Mouse (Mus musculus) liver, embryonic 11.5 days (tissue): Measurements from ENCODE around the gene Ttf2. TPM values are rescaled to one million over a fixed set of nuclear protein-coding genes. Genes with fewer than 3 reads are reported as not detected.

Experiments used
- ATAC-seq: fragments of 200-750 bp; cut with Nextera tagmentation; replicated peaks from 2 replicates; pipeline ENCODE4 v1.8.0; 2017; ENCODE audit warnings: moderate number of reproducible peaks, mild to moderate bottlenecking, moderate TSS enrichment, moderate library complexity; ENCODE audit not compliant: low FRiP score
- DNase-seq: peaks from one replicate; pipeline ENCODE4 v3.0.0-alpha.2; 2017; ENCODE audit warnings: low spot score
- H3K27ac ChIP-seq: fragments of 300-500 bp; sonication (generic); 2 replicates; pipeline ENCODE4 v1.5.1; 2014; ENCODE audit warnings: mild to moderate bottlenecking, low read depth, low read length, control low read depth
- H3K27me3 ChIP-seq: fragments of 300-500 bp; sonication (generic); replicated peaks from 2 replicates; pipeline ENCODE4 v1.6.1; 2014; ENCODE audit warnings: low read length, mixed read lengths; ENCODE audit not compliant: control insufficient read depth, insufficient read depth
- H3K36me3 ChIP-seq: fragments of 300-500 bp; sonication (generic); 2 replicates; pipeline ENCODE4 v1.6.1; 2014; ENCODE audit warnings: mild to moderate bottlenecking, low read length, moderate library complexity, mixed read lengths; ENCODE audit not compliant: control insufficient read depth, insufficient read depth
- H3K4me1 ChIP-seq: fragments of 300-500 bp; sonication (generic); replicated peaks from 2 replicates; pipeline ENCODE4 v1.6.1; 2014; ENCODE audit warnings: low read length, mixed read lengths; ENCODE audit not compliant: control insufficient read depth, insufficient read depth
- H3K4me2 ChIP-seq: fragments of 300-500 bp; sonication (generic); 2 replicates; pipeline ENCODE4 v1.6.1; 2014; ENCODE audit warnings: mild to moderate bottlenecking, control low read depth, moderate library complexity
- H3K4me3 ChIP-seq: fragments of 300-500 bp; sonication (generic); 2 replicates; pipeline ENCODE4 v1.5.1; 2014; ENCODE audit warnings: low read depth, low read length, control low read depth
- H3K9ac ChIP-seq: fragments of 300-500 bp; sonication (generic); 2 replicates; pipeline ENCODE4 v1.6.1; 2014; ENCODE audit warnings: low read depth, low read length, control low read depth
- H3K9me3 ChIP-seq: fragments of 300-500 bp; sonication (generic); 2 replicates; pipeline ENCODE4 v1.6.1; 2016; ENCODE audit warnings: low read length, inconsistent platforms, mixed read lengths; ENCODE audit not compliant: control insufficient read depth
- WGBS: fragments of 180-500 bp; shearing (Covaris S2); extraction: QIAGEN DNeasy Blood & Tissue Kit; methylation state at CpG from one replicate; pipeline ENCODE4 v1.1.7; 2014; 5-methylcytosine and 5-hydroxymethylcytosine counted together
- polyA plus RNA-seq: library from polyadenylated mRNA; unstranded; fragments of >200 nt; fragmentation: Nextera tagmentation; extraction: Ambion mirVana; gene quantifications from 2 replicates; pipeline ENCODE4 v1.2.1, GENCODE M21; 2014

Gene Ttf2
- polyA plus RNA-seq, 1 experiment from 2014 or later, result 22.3 TPM

GRCm38 (mm10) chr3:100993718-100994117 lies 24.3 kb upstream of the Ttf2 start:
- 33% methylated on average over 15 of the region's 15 CpGs for WGBS
- Histone ChIP-seq H3K4me3 (no peak overlapping the region), H3K4me1 (no peaks in the 10 kb centered on the region), H3K9me3 (no peaks in the 10 kb centered on the region), H3K36me3 (no peaks in the 10 kb centered on the region), H3K4me2 (no peak overlapping the region), H3K9ac (no peak overlapping the region), H3K27ac (no peak overlapping the region), H3K27me3 (no peaks in the 10 kb centered on the region)
- no peak for DNase-seq
- no peak; the same call in 1 of the 2 replicates for ATAC-seq

GRCm38 (mm10) chr3:100993158-100993557 lies 23.7 kb upstream of the Ttf2 start:
- Histone ChIP-seq H3K36me3 (no peaks in the 10 kb centered on the region), H3K4me3 (no peak overlapping the region), H3K4me2 (no peak overlapping the region), H3K9me3 (no peaks in the 10 kb centered on the region), H3K27ac (no peak overlapping the region), H3K27me3 (no peaks in the 10 kb centered on the region), H3K9ac (no peak overlapping the region), H3K4me1 (no peaks in the 10 kb centered on the region)
- ATAC-seq, result no peak
- WGBS, result 63% methylated on average over 7 of the region's 7 CpGs
- DNase-seq, result no peak

GRCm38 (mm10) chr3:100990231-100990630 lies 20.8 kb upstream of the Ttf2 start:
- ATAC-seq, result no peak
- no peak overlapping the region for H3K4me2 ChIP-seq

GRCm38 (mm10) chr3:100989417-100989816 lies 20.0 kb upstream of the Ttf2 start:
- H3K4me1 ChIP-seq, result no peaks in the 10 kb centered on the region
- no peaks in the 10 kb centered on the region for H3K9me3 ChIP-seq
- 71% methylated on average over 12 of the region's 12 CpGs for whole genome bisulfite sequencing

More at GRCm38 (mm10) chr3:100990231-100990630, 20.8 kb upstream of the Ttf2 start:
- H3K27ac ChIP-seq, result no peak overlapping the region
- H3K4me3 ChIP-seq, result no peak overlapping the region
- no peaks in the 10 kb centered on the region for H3K9me3 ChIP-seq
- no peak overlapping the region for H3K9ac ChIP-seq
- H3K36me3 ChIP-seq, result no peaks in the 10 kb centered on the region
- no peaks in the 10 kb centered on the region for H3K4me1 ChIP-seq
- 71% methylated on average over 1 of the region's 1 CpGs for WGBS
- no peaks in the 10 kb centered on the region for H3K27me3 ChIP-seq
- no peak for DNase-seq

GRCm38 (mm10) chr3:100979290-100979689 lies 9.8 kb upstream of the Ttf2 start:
- no peak overlapping the region for H3K4me3 ChIP-seq
- no peak overlapping the region for H3K4me2 ChIP-seq
- WGBS, result 56% methylated on average over 8 of the region's 8 CpGs
- no peaks in the 10 kb centered on the region for H3K27me3 ChIP-seq
- no peak for ATAC-seq
- H3K36me3 ChIP-seq, result no peaks in the 10 kb centered on the region
- DNase-seq, result no peak
- no peaks in the 10 kb centered on the region for H3K4me1 ChIP-seq
- no peak overlapping the region for H3K27ac ChIP-seq
- no peak overlapping the region for H3K9ac ChIP-seq
- H3K9me3 ChIP-seq, result no peaks in the 10 kb centered on the region

More at GRCm38 (mm10) chr3:100989417-100989816, 20.0 kb upstream of the Ttf2 start:
- Histone ChIP-seq H3K4me3 (no peak overlapping the region), H3K27me3 (no peaks in the 10 kb centered on the region), H3K4me2 (no peak overlapping the region), H3K36me3 (no peaks in the 10 kb centered on the region), H3K27ac (no peak overlapping the region), H3K9ac (no peak overlapping the region)
- DNase-seq (no peak), ATAC-seq (no peak)

- H3K4me2 ChIP-seq, result no peak overlapping the region
- no peaks in the 10 kb centered on the region for H3K4me1 ChIP-seq
Observed at GRCm38 (mm10) chr3:100973906-100974305, 4.4 kb upstream of the Ttf2 start.

GRCm38 (mm10) chr3:100963849-100964542 lies 5.5 kb downstream of the Ttf2 start:
- Histone ChIP-seq H3K4me3 (no peak overlapping the region), H3K9me3 (no peaks in the 10 kb centered on the region), H3K4me2 (no peak overlapping the region), H3K36me3 (peaks cover 37% of the 10 kb centered on the region), H3K27ac (no peak overlapping the region), H3K27me3 (no peaks in the 10 kb centered on the region), H3K4me1 (0 out of 2 replicates have a peak, but pooled peaks cover 6% of the 10 kb centered on the region), H3K9ac (no peak overlapping the region)
- DNase-seq (no peak), ATAC-seq (no peak)
- WGBS, result 88% methylated on average over 14 of the region's 14 CpGs

More at GRCm38 (mm10) chr3:100973906-100974305, 4.4 kb upstream of the Ttf2 start:
- H3K9ac ChIP-seq, result no peak overlapping the region
- DNase-seq (no peak), ATAC-seq (no peak)
- H3K9me3 ChIP-seq, result no peaks in the 10 kb centered on the region
- no peaks in the 10 kb centered on the region for H3K36me3 ChIP-seq
- 4% methylated on average over 1 of the region's 1 CpGs for WGBS
- no peaks in the 10 kb centered on the region for H3K27me3 ChIP-seq
- no peak overlapping the region for H3K27ac ChIP-seq
- no peak overlapping the region for H3K4me3 ChIP-seq

- no peak for DNase-seq
- H3K4me2 ChIP-seq, result no peak overlapping the region
- ATAC-seq, result no peak
- H3K36me3 ChIP-seq, result peaks cover 42% of the 10 kb centered on the region
- 84% methylated on average over 7 of the region's 7 CpGs for WGBS
- no peak overlapping the region for H3K27ac ChIP-seq
- H3K9me3 ChIP-seq, result no peaks in the 10 kb centered on the region
- no peaks in the 10 kb centered on the region for H3K27me3 ChIP-seq
- no peak overlapping the region for H3K4me3 ChIP-seq
- H3K4me1 ChIP-seq, result 0 out of 2 replicates have a peak, but pooled peaks cover 3% of the 10 kb centered on the region
- no peak overlapping the region for H3K9ac ChIP-seq
Observed at GRCm38 (mm10) chr3:100961501-100961900, 8.0 kb downstream of the Ttf2 start.

GRCm38 (mm10) chr3:100961007-100961406 lies 8.5 kb downstream of the Ttf2 start:
- no peaks in the 10 kb centered on the region for H3K9me3 ChIP-seq
- 0 out of 2 replicates have a peak, but pooled peaks cover 3% of the 10 kb centered on the region for H3K4me1 ChIP-seq
- no peak overlapping the region for H3K4me3 ChIP-seq
- H3K27me3 ChIP-seq, result no peaks in the 10 kb centered on the region
- peaks cover 42% of the 10 kb centered on the region for H3K36me3 ChIP-seq
- DNase-seq, result no peak
- ATAC-seq, result peak; percentile 76
- H3K9ac ChIP-seq, result no peak overlapping the region
- WGBS, result 59% methylated on average over 5 of the region's 5 CpGs
- H3K27ac ChIP-seq, result no peak overlapping the region
- H3K4me2 ChIP-seq, result no peak overlapping the region
